ENCODE assay signal across 14 mouse cellular contexts in the genomic region with DNA sequence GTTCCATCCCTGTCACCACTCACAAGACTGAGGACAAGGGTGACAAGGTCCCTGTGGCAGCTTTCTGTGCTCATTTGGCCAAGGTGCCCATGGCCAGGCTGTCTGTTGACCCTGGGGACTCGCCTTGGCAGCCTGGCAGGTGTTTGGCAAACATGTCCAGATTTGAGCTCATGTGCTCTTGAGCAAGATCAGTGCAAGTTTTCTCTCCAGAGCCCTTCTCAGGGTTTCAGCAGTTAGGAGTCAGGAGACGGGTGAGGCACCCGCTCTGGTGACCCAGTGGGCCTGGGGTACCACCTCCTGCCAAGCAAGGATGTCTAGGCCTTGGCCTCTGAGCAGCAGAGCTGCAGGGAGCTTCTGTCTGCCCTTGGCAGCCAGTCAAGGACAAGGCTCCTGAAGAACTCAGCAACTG.
DNase-seq lines count a peak whose midpoint lies in the region; ATAC-seq and TF ChIP-seq lines count a peak whose summit lies in the region.
"Had no signal": no experiment of that assay in that cellular context is flagged by ENCODE, and none has a peak within 500 bp of the region (broad histone marks: within the 10 kb centered on the region; RNA-seq: fewer than 3 reads in every experiment).

No protein-coding gene starts in this region.

- H3K27me3 ChIP-seq in hindbrain, postnatal 0 days (ENCODE audit: insufficient read depth, low read length) = no peaks in the 10 kb centered on the region
- no peaks in the 10 kb centered on the region; the same call in 1 of the 2 replicates for H3K27me3 ChIP-seq in hindbrain, embryonic 10.5 days (ENCODE audit: insufficient read depth, poor library complexity, severe bottlenecking)
- peaks cover 12% of the 10 kb centered on the region; the same call in 1 of the 2 replicates for H3K27me3 ChIP-seq in heart, embryonic 13.5 days (replicated peaks)

- H3K36me3 ChIP-seq in hindbrain, postnatal 0 days (ENCODE audit: insufficient read depth, low read length) = no peaks in the 10 kb centered on the region
- no peaks in the 10 kb centered on the region for H3K36me3 ChIP-seq in hindbrain, embryonic 10.5 days
- no peaks in the 10 kb centered on the region for H3K36me3 ChIP-seq in heart, embryonic 13.5 days
- H3K36me3 ChIP-seq: liver, embryonic 12.5 days had no signal

- no peak overlapping the region for H3K9ac ChIP-seq in hindbrain, postnatal 0 days (replicated peaks; ENCODE audit: low read length)
- 0 out of 2 replicates have a peak overlapping the region, but pooled peaks have one; percentile 24 for H3K9ac ChIP-seq in heart, embryonic 13.5 days
- H3K9ac ChIP-seq: liver, embryonic 12.5 days had no signal

- H3K4me3 ChIP-seq in hindbrain, postnatal 0 days (ENCODE audit: low read length) = no peak overlapping the region
- H3K4me3 ChIP-seq in hindbrain, embryonic 10.5 days = no peak overlapping the region
- no peak overlapping the region for H3K4me3 ChIP-seq in heart, embryonic 13.5 days
- H3K4me3 ChIP-seq: liver, embryonic 12.5 days had no signal

- 68% methylated on average over 3 of the region's 3 CpGs for WGBS in hindbrain, postnatal 0 days
- WGBS in hindbrain, embryonic 10.5 days = 80% methylated on average over 3 of the region's 3 CpGs
- 71% methylated on average over 3 of the region's 3 CpGs for WGBS in heart, embryonic 13.5 days

- no peak for TF ChIP-seq CTCF in hindbrain, postnatal 0 days (IDR thresholded peaks at IDR 0.05; ENCODE audit: low read depth)

- no peaks in the 10 kb centered on the region for H3K9me3 ChIP-seq in hindbrain, postnatal 0 days (ENCODE audit: low read length)
- H3K9me3 ChIP-seq in hindbrain, embryonic 10.5 days = no peaks in the 10 kb centered on the region
- H3K9me3 ChIP-seq in heart, embryonic 13.5 days = no peaks in the 10 kb centered on the region; the same call in 1 of the 2 replicates
- H3K9me3 ChIP-seq: liver, embryonic 12.5 days had no signal

- no peak overlapping the region for H3K4me2 ChIP-seq in hindbrain, postnatal 0 days (ENCODE audit: low read depth, low read length)
- H3K4me2 ChIP-seq in heart, embryonic 13.5 days = no peak overlapping the region
- H3K4me2 ChIP-seq: liver, embryonic 12.5 days; midbrain, embryonic 11.5 days had no signal

- H3K27ac ChIP-seq in hindbrain, postnatal 0 days = no peak overlapping the region
- no peak overlapping the region for H3K27ac ChIP-seq in hindbrain, embryonic 10.5 days
- H3K27ac ChIP-seq in heart, embryonic 13.5 days (replicated peaks) = no peak overlapping the region
- H3K27ac ChIP-seq: liver, embryonic 12.5 days had no signal

- peak; percentile 32 for DNase-seq in cerebellum, adult 9-10 months
- DNase-seq in cerebellum, adult 9-11 months = no peak
- DNase-seq in hindbrain, postnatal 0 days (ENCODE audit: low spot score) = peak; percentile 45
- DNase-seq in hindbrain, embryonic 10.5 days (ENCODE audit: low spot score) = no peak
- peak; percentile 81 for DNase-seq in adipocyte (ENCODE audit: low spot score)
- DNase-seq in layer of hippocampus, postnatal 36 days = no peak
- DNase-seq in retina, postnatal 1 day = no peak
- DNase-seq: kidney, postnatal 10 days; lung, postnatal 10 days had no signal

- H3K4me1 ChIP-seq in hindbrain, postnatal 0 days (ENCODE audit: insufficient read depth, low read length) = peaks cover 8% of the 10 kb centered on the region
- peaks cover 18% of the 10 kb centered on the region; the same call in 1 of the 2 replicates for H3K4me1 ChIP-seq in hindbrain, embryonic 10.5 days (replicated peaks)
- H3K4me1 ChIP-seq in heart, embryonic 13.5 days = peaks cover 19% of the 10 kb centered on the region
- H3K4me1 ChIP-seq: liver, embryonic 12.5 days had no signal

- ATAC-seq in hindbrain, postnatal 0 days = no peak
- ATAC-seq in heart, embryonic 13.5 days (ENCODE audit: extremely low read depth, insufficient number of reproducible peaks, low FRiP score, low TSS enrichment) = no peak
- ATAC-seq: forebrain, embryonic 16.5 days; hindbrain, embryonic 16.5 days; liver, embryonic 12.5 days had no signal

Comparison
In these comparisons a context has a peak if more than half of its experiments do, and no peak if none do; other contexts are left out.
1. DNase-seq: peak in cerebellum, adult 9-10 months (single experiment), hindbrain, postnatal 0 days (single experiment) and adipocyte (single experiment); none in cerebellum, adult 9-11 months (single experiment), hindbrain, embryonic 10.5 days (single experiment), layer of hippocampus, postnatal 36 days (0 of 2) and retina, postnatal 1 day (single experiment).